Comparison of ENCODE assay signal across 18 mouse cellular contexts in genomic region chr4:107459461-107459860, GRCm38 (mm10). TPM values are rescaled to one million over a fixed set of nuclear protein-coding genes. Genes with fewer than 3 reads are reported as not detected.
A peak's percentile ranks its signal among the peaks of the same experiment; 100 is the strongest.
DNase-seq lines count a peak whose midpoint lies in the region; ATAC-seq lines count a peak whose summit lies in the region.
"Had no signal": no experiment of that assay in that cellular context is flagged by ENCODE, and none has a peak within 500 bp of the region (broad histone marks: within the 10 kb centered on the region; RNA-seq: fewer than 3 reads in every experiment).

No protein-coding gene starts in this region.

- no peaks in the 10 kb centered on the region for H3K9me3 ChIP-seq in kidney, embryonic 14.5 days (ENCODE audit: control insufficient read depth, low read length)
- no peaks in the 10 kb centered on the region for H3K9me3 ChIP-seq in liver, embryonic 12.5 days (replicated peaks)
- no peaks in the 10 kb centered on the region for H3K9me3 ChIP-seq in midbrain, embryonic 15.5 days
- H3K9me3 ChIP-seq: heart, embryonic 15.5 days; hindbrain, embryonic 13.5 days; lung, embryonic 15.5 days had no signal

- peak; percentile 53 for DNase-seq in kidney, adult 11 months
- DNase-seq in NIH3T3 (ENCODE audit: low read depth), result peak; percentile 58
- DNase-seq in adipocyte (ENCODE audit: low spot score), result peak; percentile 51
- no peak for DNase-seq in embryo, embryonic 9.5 days (ENCODE audit: extremely low spot score)
- DNase-seq: cerebellum, adult 9-10 months; forebrain, postnatal 0 days; heart, adult 11 months; heart, postnatal 36 days; lung, postnatal 4 days; thymus, postnatal 25 days had no signal

- whole genome bisulfite sequencing in kidney, embryonic 14.5 days, result 75% methylated on average over 2 of the region's 2 CpGs
- 79% methylated on average over 2 of the region's 2 CpGs for WGBS in liver, embryonic 12.5 days (ENCODE audit: insufficient replicate concordance)
- 70% methylated on average over 2 of the region's 2 CpGs for WGBS in midbrain, embryonic 15.5 days

- H3K27ac ChIP-seq in kidney, embryonic 14.5 days (ENCODE audit: low read depth, low read length), result no peak overlapping the region
- H3K27ac ChIP-seq in liver, embryonic 12.5 days, result peak overlapping the region; percentile 89
- H3K27ac ChIP-seq in midbrain, embryonic 15.5 days, result no peak overlapping the region
- H3K27ac ChIP-seq: heart, embryonic 15.5 days; hindbrain, embryonic 13.5 days; kidney, postnatal 0 days; lung, embryonic 15.5 days had no signal

- no peak overlapping the region for H3K9ac ChIP-seq in kidney, embryonic 14.5 days (ENCODE audit: low read depth, low read length)
- H3K9ac ChIP-seq in liver, embryonic 12.5 days, result peak overlapping the region; percentile 27; the same call in 1 of the 2 replicates
- H3K9ac ChIP-seq in midbrain, embryonic 15.5 days, result no peak overlapping the region
- H3K9ac ChIP-seq: forebrain, postnatal 0 days; heart, embryonic 15.5 days; hindbrain, embryonic 13.5 days; lung, embryonic 15.5 days had no signal

- 0 out of 2 replicates have a peak, but pooled peaks cover 3% of the 10 kb centered on the region for H3K4me1 ChIP-seq in kidney, embryonic 14.5 days (ENCODE audit: control insufficient read depth, insufficient read depth, low read length)
- H3K4me1 ChIP-seq in liver, embryonic 12.5 days, result peaks cover 37% of the 10 kb centered on the region
- H3K4me1 ChIP-seq in midbrain, embryonic 15.5 days, result no peaks in the 10 kb centered on the region
- H3K4me1 ChIP-seq: heart, embryonic 15.5 days; lung, embryonic 15.5 days had no signal

- no peaks in the 10 kb centered on the region for H3K36me3 ChIP-seq in kidney, embryonic 14.5 days (ENCODE audit: control insufficient read depth, insufficient read depth, low read length)
- no peaks in the 10 kb centered on the region for H3K36me3 ChIP-seq in liver, embryonic 12.5 days
- H3K36me3 ChIP-seq in midbrain, embryonic 15.5 days (replicated peaks), result no peaks in the 10 kb centered on the region
- H3K36me3 ChIP-seq: heart, embryonic 15.5 days; hindbrain, embryonic 13.5 days; lung, embryonic 15.5 days had no signal

- H3K4me2 ChIP-seq in kidney, embryonic 14.5 days (replicated peaks; ENCODE audit: low read depth, low read length), result no peak overlapping the region
- peak overlapping the region; percentile 49 for H3K4me2 ChIP-seq in liver, embryonic 12.5 days
- no peak overlapping the region for H3K4me2 ChIP-seq in midbrain, embryonic 15.5 days
- H3K4me2 ChIP-seq: heart, embryonic 15.5 days; hindbrain, embryonic 13.5 days; lung, embryonic 15.5 days had no signal

- H3K4me3 ChIP-seq in kidney, embryonic 14.5 days (ENCODE audit: low read length), result no peak overlapping the region
- H3K4me3 ChIP-seq in liver, embryonic 12.5 days, result no peak overlapping the region
- no peak overlapping the region for H3K4me3 ChIP-seq in midbrain, embryonic 15.5 days
- H3K4me3 ChIP-seq: heart, embryonic 15.5 days; hindbrain, embryonic 13.5 days; lung, embryonic 15.5 days had no signal

- no peak for ATAC-seq in kidney, embryonic 14.5 days (ENCODE audit: low FRiP score, low TSS enrichment)
- no peak for ATAC-seq in liver, embryonic 12.5 days
- ATAC-seq in megakaryocyte-erythroid progenitor cell, adult 5-6 weeks (replicated peaks; ENCODE audit: low FRiP score, low TSS enrichment, poor library complexity, severe bottlenecking), result no peak
- ATAC-seq in midbrain, embryonic 15.5 days (replicated peaks), result no peak
- ATAC-seq: forebrain, postnatal 0 days had no signal

- peaks cover 3% of the 10 kb centered on the region; the same call in 1 of the 2 replicates for H3K27me3 ChIP-seq in kidney, embryonic 14.5 days (ENCODE audit: control insufficient read depth, insufficient read depth, low read length)
- H3K27me3 ChIP-seq in liver, embryonic 12.5 days (replicated peaks), result peaks cover 14% of the 10 kb centered on the region
- H3K27me3 ChIP-seq in midbrain, embryonic 15.5 days (replicated peaks), result no peaks in the 10 kb centered on the region
- H3K27me3 ChIP-seq: hindbrain, embryonic 13.5 days; lung, embryonic 15.5 days had no signal

RNA-seq across cellular contexts. Expression of gene Glis1, which starts 25.1 kb away (rescaled TPM):
- polyA plus RNA-seq in kidney, embryonic 14.5 days (2014; fragmentation: Nextera tagmentation; extraction: Ambion mirVana), result 4.0 and 4.3 TPM in 2 replicates
- 0.24 and 0.32 TPM in 2 replicates for polyA plus RNA-seq in liver, embryonic 12.5 days (2016; fragmentation: Nextera tagmentation; extraction: Ambion mirVana)
- total RNA-seq in megakaryocyte-erythroid progenitor cell, adult 5-6 weeks (2014; fragmentation: Nextera tagmentation), result 1.4 TPM in 1 of 2 replicates, not detected in the other
- total RNA-seq in megakaryocyte-erythroid progenitor cell, adult 5-6 weeks (2017), result not detected in 2 replicates
- 2.5 TPM in 2 replicates for polyA plus RNA-seq in midbrain, embryonic 15.5 days (2015; fragmentation: Nextera tagmentation; extraction: Ambion mirVana)
